Mouse (Mus musculus) ES-Bruce4 (cell line): Measurements from ENCODE around the gene Car15.

Experiments
- CTCF ChIP-seq: IDR thresholded peaks from one replicate; pipeline ENCODE4 v1.8.1; 2011; ENCODE audit warnings: low read depth, low read length
- EP300 ChIP-seq: IDR thresholded peaks from 2 replicates; pipeline ENCODE4 v1.6.1; 2011; ENCODE audit warnings: low read depth, low read length; ENCODE audit not compliant: insufficient read depth
- POLR2A ChIP-seq: IDR thresholded peaks from one replicate; pipeline ENCODE4 v1.8.1; 2011; ENCODE audit warnings: low read length; ENCODE audit not compliant: insufficient read depth

- TF ChIP-seq POLR2A (no peak), CTCF (no peak), EP300 (no peak)
Measured at GRCm38 (mm10) chr16:17804449-17804912, 33.7 kb downstream of the Car15 start.
